Mouse (Mus musculus): ENCODE data around the gene Strbp. TPM values are rescaled to one million over a fixed set of nuclear protein-coding genes. Genes with fewer than 3 reads are reported as not detected.

The Strbp gene
- total and polyA plus RNA-seq, 3 experiments, result 38.4 to 61.8 (median 48.5) TPM

DNA sequence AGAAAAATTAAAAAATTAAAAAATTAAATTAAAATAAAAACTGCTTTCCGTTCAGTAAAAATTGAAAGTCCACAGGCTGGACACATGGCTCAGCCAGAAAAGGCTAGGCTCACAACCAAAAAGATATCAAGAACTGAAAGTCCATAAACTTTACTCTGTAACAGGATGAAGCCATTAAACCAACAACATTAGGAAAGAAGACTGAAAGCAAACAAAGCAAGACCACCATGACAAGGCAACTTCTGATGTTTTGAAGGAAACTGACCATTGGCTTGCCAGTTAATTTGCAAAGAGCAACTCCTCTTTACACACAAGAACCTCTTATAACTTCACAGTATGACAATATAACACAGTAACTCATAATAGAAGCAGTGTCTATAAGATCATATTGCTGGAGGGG lies 54.7 kb downstream of the Strbp start:
- dilution Hi-C loops (cut with MboI; ENCODE audit: extremely low pct_ligation_motif_present, extremely low pct_unique_long_range_greater_than_20kb, low sequenced_read_pairs) (no loop called here), in situ Hi-C loops (cut with MboI; ENCODE audit: low pct_ligation_motif_present, low pct_unique_long_range_greater_than_20kb, low sequenced_read_pairs) (no loop called here)
- Histone ChIP-seq H3K9ac (ENCODE audit: insufficient read depth, low read depth) (no peak overlapping the region), H3K79me2 (replicated peaks; ENCODE audit: control insufficient read depth, extremely low read depth, insufficient read depth, poor library complexity, severe bottlenecking) (0 out of 2 replicates have a peak, but pooled peaks cover 6% of the 10 kb centered on the region), H3K36me3 (replicated peaks in 1 of 2; ENCODE audit: control insufficient read depth in 1 of 2, insufficient read depth in 1 of 2, low read length in 1 of 2) (peaks cover 0 to 2% of the 10 kb centered on the region in 2 experiments), H3K27ac (ENCODE audit: insufficient read depth, low read depth) (no peak overlapping the region), H3K4me2 (ENCODE audit: insufficient read depth, low read depth, poor library complexity, severe bottlenecking) (no peak overlapping the region), H3K4me1 (ENCODE audit: control insufficient read depth in 1 of 2, insufficient read depth in 2 of 2) (peaks cover 3 to 19% of the 10 kb centered on the region in 2 experiments; a peak in 3 of 4 replicates), H3K27me3 (replicated peaks) (no peaks in the 10 kb centered on the region), H3K9me3 (replicated peaks; ENCODE audit: low read length) (no peaks in the 10 kb centered on the region), H3K4me3 (replicated peaks in 1 of 3; ENCODE audit: low read depth in 2 of 3, low read length in 2 of 3, poor library complexity in 1 of 3) (no peak overlapping the region)
- DNase-seq (ENCODE audit: extremely low read depth), result no peak
- no peak for TF ChIP-seq JUN (IDR thresholded peaks at IDR 0.05; ENCODE audit: insufficient read depth, low read depth, low read length)
- no peak for TF ChIP-seq GABPA (IDR thresholded peaks at IDR 0.05; ENCODE audit: insufficient replicate concordance, low read depth, low read length)
- no peak for TF ChIP-seq EP300 (IDR thresholded peaks at IDR 0.05; ENCODE audit: low read length)
- no peak for TF ChIP-seq ELF1 (IDR thresholded peaks at IDR 0.05; ENCODE audit: low read depth, low read length)
- no peak for TF ChIP-seq MXI1 (IDR thresholded peaks at IDR 0.05; ENCODE audit: low read depth, low read length)
- TF ChIP-seq SMC3 (IDR thresholded peaks at IDR 0.05; ENCODE audit: low read depth, low read length), result no peak
- TF ChIP-seq UBTF (IDR thresholded peaks at IDR 0.05; ENCODE audit: low read depth, low read length), result no peak
- TF ChIP-seq ZC3H11A (IDR thresholded peaks at IDR 0.05; ENCODE audit: low read depth, low read length), result no peak
- no peak for TF ChIP-seq ZKSCAN1 (IDR thresholded peaks at IDR 0.05; ENCODE audit: borderline replicate concordance, low read depth, low read length)
- no peak for TF ChIP-seq BHLHE40 (IDR thresholded peaks at IDR 0.05; ENCODE audit: low read depth, low read length)
- no peak for TF ChIP-seq RCOR1 (conservative IDR thresholded peaks at IDR 0.05; ENCODE audit: low read depth, low read length)
- TF ChIP-seq NRF1 (IDR thresholded peaks at IDR 0.05; ENCODE audit: low read depth, low read length), result no peak
- TF ChIP-seq MYC (IDR thresholded peaks at IDR 0.05; ENCODE audit: low read depth, low read length), result no peak

DNA sequence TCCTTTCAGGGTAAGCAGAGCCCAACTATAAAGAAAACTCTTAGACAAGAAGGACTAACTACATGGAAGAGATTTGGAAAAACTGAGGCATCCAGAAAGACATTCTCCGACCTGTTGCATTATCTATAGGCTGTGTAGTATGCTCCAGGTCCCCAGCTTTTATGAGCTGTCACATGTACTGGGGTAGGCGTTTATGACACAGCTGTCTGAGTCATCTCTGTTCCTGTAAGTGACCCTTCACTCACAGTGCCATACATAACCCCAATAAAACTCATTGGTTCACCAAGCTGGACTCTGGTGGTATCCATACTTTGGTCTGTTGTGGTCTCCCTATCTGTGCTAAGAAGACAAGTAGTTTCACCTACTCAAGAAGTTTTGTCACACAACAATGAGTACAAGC lies 80.3 kb downstream of the Strbp start:
- in situ Hi-C loops (cut with MboI; ENCODE audit: low pct_ligation_motif_present, low pct_unique_long_range_greater_than_20kb, low sequenced_read_pairs), result no loop called here
- Histone ChIP-seq H3K79me2 (replicated peaks; ENCODE audit: control insufficient read depth, extremely low read depth, insufficient read depth, poor library complexity, severe bottlenecking) (no peaks in the 10 kb centered on the region), H3K9me3 (replicated peaks; ENCODE audit: low read length) (no peaks in the 10 kb centered on the region), H3K4me3 (replicated peaks in 1 of 3; ENCODE audit: low read depth in 2 of 3, low read length in 2 of 3, poor library complexity in 1 of 3) (no peak overlapping the region), H3K9ac (ENCODE audit: insufficient read depth, low read depth) (no peak overlapping the region), H3K27me3 (replicated peaks) (no peaks in the 10 kb centered on the region), H3K27ac (ENCODE audit: insufficient read depth, low read depth) (no peak overlapping the region), H3K4me2 (ENCODE audit: insufficient read depth, low read depth, poor library complexity, severe bottlenecking) (no peak overlapping the region), H3K4me1 (ENCODE audit: control insufficient read depth in 1 of 2, insufficient read depth in 2 of 2) (no peaks in the 10 kb centered on the region), H3K36me3 (replicated peaks in 1 of 2; ENCODE audit: control insufficient read depth in 1 of 2, insufficient read depth in 1 of 2, low read length in 1 of 2) (peaks cover 6 to 34% of the 10 kb centered on the region in 2 experiments)
- dilution Hi-C loops (cut with MboI; ENCODE audit: extremely low pct_ligation_motif_present, extremely low pct_unique_long_range_greater_than_20kb, low sequenced_read_pairs), result no loop called here
- TF ChIP-seq ZKSCAN1 (IDR thresholded peaks at IDR 0.05; ENCODE audit: borderline replicate concordance, low read depth, low read length) (no peak), JUN (IDR thresholded peaks at IDR 0.05; ENCODE audit: insufficient read depth, low read depth, low read length) (no peak), CHD2 (IDR thresholded peaks at IDR 0.05; ENCODE audit: low read length) (no peak), CTCF (conservative IDR thresholded peaks at IDR 0.05 in 1 of 2, IDR thresholded peaks at IDR 0.05 in 1 of 2; ENCODE audit: low read depth in 2 of 2, low read length in 2 of 2) (no peak), UBTF (IDR thresholded peaks at IDR 0.05; ENCODE audit: low read depth, low read length) (no peak), EP300 (IDR thresholded peaks at IDR 0.05; ENCODE audit: low read length) (no peak), MXI1 (IDR thresholded peaks at IDR 0.05; ENCODE audit: low read depth, low read length) (no peak), MEF2A (IDR thresholded peaks at IDR 0.05; ENCODE audit: borderline replicate concordance, low read depth, low read length) (no peak), E2F4 (IDR thresholded peaks at IDR 0.05; ENCODE audit: insufficient replicate concordance, low read depth, low read length) (no peak), MAX (IDR thresholded peaks at IDR 0.05; ENCODE audit: low read length) (no peak), CHD1 (IDR thresholded peaks at IDR 0.05; ENCODE audit: low read depth, low read length) (no peak), TBP (conservative IDR thresholded peaks at IDR 0.05; ENCODE audit: low read depth, low read length) (no peak), MYC (IDR thresholded peaks at IDR 0.05; ENCODE audit: low read depth, low read length) (no peak), POLR2A (IDR thresholded peaks at IDR 0.05; ENCODE audit: low read depth, low read length) (no peak), IRF4 (IDR thresholded peaks at IDR 0.05; ENCODE audit: low read depth, low read length) (no peak), ZNF384 (IDR thresholded peaks at IDR 0.05; ENCODE audit: low read depth, low read length) (no peak)
- no peak for DNase-seq (ENCODE audit: extremely low read depth)

Data from CH12.LX (cell line).